Mouse (Mus musculus) neural tube, embryonic 14.5 days (tissue): ENCODE results near the gene Cubn. TPM values are rescaled to one million over a fixed set of nuclear protein-coding genes. Genes with fewer than 3 reads are reported as not detected.

Experiments
- ATAC-seq: fragments of 200-750 bp; cut with Nextera tagmentation; 2 replicates; pipeline ENCODE4 v1.8.0; 2017; ENCODE audit warnings: low read depth, mild to moderate bottlenecking, moderate TSS enrichment, moderate library complexity
- H3K27ac ChIP-seq: fragments of 300-500 bp; sonication (generic); 2 replicates; pipeline ENCODE4 v1.5.1; 2014; ENCODE audit warnings: low read depth, mild to moderate bottlenecking, control low read depth, low read length, moderate library complexity, mixed read lengths
- H3K27me3 ChIP-seq: fragments of 300-500 bp; sonication (generic); 2 replicates; pipeline ENCODE4 v1.6.1; 2014; ENCODE audit warnings: low read length; ENCODE audit not compliant: control insufficient read depth, insufficient read depth
- H3K36me3 ChIP-seq: fragments of 300-500 bp; sonication (generic); 2 replicates; pipeline ENCODE4 v1.6.1; 2014; ENCODE audit warnings: low read length, mixed read lengths; ENCODE audit not compliant: control insufficient read depth, insufficient read depth
- H3K4me1 ChIP-seq: fragments of 300-500 bp; sonication (generic); 2 replicates; pipeline ENCODE4 v1.6.1; 2014; ENCODE audit warnings: low read length; ENCODE audit not compliant: control insufficient read depth, insufficient read depth
- H3K4me2 ChIP-seq: fragments of 300-500 bp; sonication (generic); 2 replicates; pipeline ENCODE4 v1.6.1; 2014; ENCODE audit warnings: mild to moderate bottlenecking, low read depth, low read length, control low read depth
- H3K4me3 ChIP-seq: fragments of 300-500 bp; sonication (generic); 2 replicates; pipeline ENCODE4 v1.5.1; 2014; ENCODE audit warnings: low read depth, low read length, control low read depth, mixed read lengths
- H3K9ac ChIP-seq: fragments of 300-500 bp; sonication (generic); replicated peaks from 2 replicates; pipeline ENCODE4 v1.6.1; 2014; ENCODE audit warnings: low read depth, mild to moderate bottlenecking, control low read depth, low read length, mixed read lengths
- H3K9me3 ChIP-seq: fragments of 300-500 bp; sonication (generic); 2 replicates; pipeline ENCODE4 v1.6.1; 2016; ENCODE audit warnings: low read length; ENCODE audit not compliant: control insufficient read depth
- WGBS: fragments of 180-500 bp; shearing (Covaris S2); extraction: QIAGEN DNeasy Blood & Tissue Kit; methylation state at CpG from one replicate; pipeline ENCODE4 v1.1.7; 2014; 5-methylcytosine and 5-hydroxymethylcytosine counted together
- polyA plus RNA-seq: library from polyadenylated mRNA; unstranded; fragments of >200 nt; fragmentation: Nextera tagmentation; extraction: Ambion mirVana; gene quantifications from 2 replicates; pipeline ENCODE4 v1.2.1, GENCODE M21; 2014

Cubn gene
- polyA plus RNA-seq, 1 experiment from 2014 or later = 0.63 TPM

DNA sequence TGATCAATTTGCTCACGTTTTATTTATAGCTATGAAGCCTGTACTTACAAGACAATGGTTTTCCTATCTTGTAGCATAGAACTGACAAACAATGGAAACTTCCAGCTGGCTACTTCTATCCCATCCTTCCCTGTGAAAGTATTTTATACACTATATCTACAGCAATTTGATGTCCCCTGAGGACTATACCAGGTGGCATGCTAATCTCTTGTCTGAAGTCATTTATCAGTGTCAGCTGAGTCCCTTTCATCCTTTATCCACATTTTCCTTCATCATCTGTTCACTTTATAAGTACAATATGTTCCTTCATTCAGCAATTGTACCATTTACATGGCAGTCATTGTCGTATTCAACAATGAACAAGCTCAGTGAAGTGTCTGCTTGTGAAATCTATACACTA lies 35.5 kb upstream of the Cubn start:
- ATAC-seq = 0 out of 2 replicates have a peak, but pooled peaks have one; percentile 44
- Histone ChIP-seq H3K9ac (no peak overlapping the region), H3K9me3 (no peaks in the 10 kb centered on the region), H3K4me1 (no peaks in the 10 kb centered on the region), H3K27ac (no peak overlapping the region), H3K36me3 (no peaks in the 10 kb centered on the region), H3K4me3 (no peak overlapping the region), H3K27me3 (no peaks in the 10 kb centered on the region), H3K4me2 (no peak overlapping the region)
- WGBS = 30% methylated on average over 2 of the region's 2 CpGs

DNA sequence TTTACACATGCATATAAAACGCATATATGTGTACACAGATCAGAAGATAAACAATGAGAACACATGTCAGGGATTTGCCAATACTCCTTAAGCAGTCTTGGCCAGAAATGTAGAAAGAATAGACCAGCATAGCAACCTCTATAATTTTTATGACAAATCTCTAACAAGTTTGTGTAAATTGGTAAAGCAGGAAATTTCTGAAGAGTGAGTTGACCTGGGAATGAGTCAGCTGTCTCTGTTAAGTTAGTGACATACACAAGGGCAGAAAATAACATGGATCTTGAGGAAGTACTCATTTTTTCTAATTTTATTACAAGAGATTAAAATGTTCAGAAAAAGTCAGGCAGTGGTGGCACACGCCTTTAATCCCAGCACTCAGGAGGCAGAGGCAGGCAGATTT lies 34.6 kb upstream of the Cubn start:
- no peak overlapping the region for H3K27ac ChIP-seq
- no peak overlapping the region for H3K9ac ChIP-seq
- no peak overlapping the region for H3K4me3 ChIP-seq
- no peaks in the 10 kb centered on the region for H3K36me3 ChIP-seq
- 97% methylated on average over 2 of the region's 2 CpGs for WGBS
- no peak overlapping the region for H3K4me2 ChIP-seq
- H3K27me3 ChIP-seq = no peaks in the 10 kb centered on the region
- H3K4me1 ChIP-seq = no peaks in the 10 kb centered on the region
- H3K9me3 ChIP-seq = no peaks in the 10 kb centered on the region
- ATAC-seq = no peak

GRCm38 (mm10) chr2:13523540-13524456 lies 32.2 kb upstream of the Cubn start:
- Histone ChIP-seq H3K9me3 (no peaks in the 10 kb centered on the region), H3K4me3 (no peak overlapping the region), H3K27ac (no peak overlapping the region), H3K9ac (no peak overlapping the region), H3K36me3 (no peaks in the 10 kb centered on the region), H3K4me1 (no peaks in the 10 kb centered on the region), H3K4me2 (no peak overlapping the region), H3K27me3 (no peaks in the 10 kb centered on the region)
- 72% methylated on average over 8 of the region's 8 CpGs for WGBS
- peak; percentile 73; the same call in 1 of the 2 replicates for ATAC-seq

GRCm38 (mm10) chr2:13522106-13522505 lies 30.5 kb upstream of the Cubn start:
- H3K27me3 ChIP-seq = no peaks in the 10 kb centered on the region
- H3K4me1 ChIP-seq = no peaks in the 10 kb centered on the region
- H3K4me3 ChIP-seq = no peak overlapping the region
- no peak overlapping the region for H3K27ac ChIP-seq
- no peaks in the 10 kb centered on the region for H3K9me3 ChIP-seq
- no peak for ATAC-seq
- no peak overlapping the region for H3K9ac ChIP-seq
- WGBS = 28% methylated on average over 8 of the region's 8 CpGs
- no peaks in the 10 kb centered on the region for H3K36me3 ChIP-seq
- H3K4me2 ChIP-seq = no peak overlapping the region

DNA sequence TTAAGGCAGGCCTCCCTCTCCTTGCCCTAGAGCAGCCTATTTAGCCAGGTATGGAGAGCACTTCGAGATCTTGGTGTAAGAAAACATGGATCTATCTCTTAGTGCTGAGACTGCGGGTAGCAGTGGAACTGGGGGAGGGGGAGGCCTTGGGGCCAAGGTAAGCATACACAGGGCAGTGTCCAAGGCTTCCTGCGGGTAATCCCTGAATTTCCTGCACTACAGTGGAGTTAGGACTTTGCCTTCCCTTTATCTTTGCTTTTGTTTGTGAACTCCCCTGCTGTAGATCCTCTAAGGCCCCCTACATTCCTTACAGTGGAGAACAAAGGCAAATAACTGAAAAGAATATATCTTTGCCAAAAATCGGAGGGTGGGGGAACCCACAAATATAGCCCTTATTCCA lies 23.3 kb upstream of the Cubn start:
- no peak for ATAC-seq
- no peak overlapping the region for H3K27ac ChIP-seq
- H3K36me3 ChIP-seq = no peaks in the 10 kb centered on the region
- H3K4me3 ChIP-seq = no peak overlapping the region
- H3K27me3 ChIP-seq = no peaks in the 10 kb centered on the region
- H3K9me3 ChIP-seq = no peaks in the 10 kb centered on the region
- no peak overlapping the region for H3K4me2 ChIP-seq
- WGBS = 62% methylated on average over 4 of the region's 4 CpGs
- no peaks in the 10 kb centered on the region for H3K4me1 ChIP-seq
- H3K9ac ChIP-seq = no peak overlapping the region

- no peaks in the 10 kb centered on the region for H3K27me3 ChIP-seq
- ATAC-seq = no peak
- H3K9me3 ChIP-seq = no peaks in the 10 kb centered on the region
- no peak overlapping the region for H3K4me2 ChIP-seq
- H3K9ac ChIP-seq = no peak overlapping the region
- WGBS = 91% methylated on average over 2 of the region's 2 CpGs
- no peak overlapping the region for H3K27ac ChIP-seq
- no peaks in the 10 kb centered on the region for H3K4me1 ChIP-seq
- H3K4me3 ChIP-seq = no peak overlapping the region
- no peaks in the 10 kb centered on the region for H3K36me3 ChIP-seq
These were observed 11.1 kb upstream of the Cubn start for GRCm38 (mm10) chr2:13502717-13503116.

DNA sequence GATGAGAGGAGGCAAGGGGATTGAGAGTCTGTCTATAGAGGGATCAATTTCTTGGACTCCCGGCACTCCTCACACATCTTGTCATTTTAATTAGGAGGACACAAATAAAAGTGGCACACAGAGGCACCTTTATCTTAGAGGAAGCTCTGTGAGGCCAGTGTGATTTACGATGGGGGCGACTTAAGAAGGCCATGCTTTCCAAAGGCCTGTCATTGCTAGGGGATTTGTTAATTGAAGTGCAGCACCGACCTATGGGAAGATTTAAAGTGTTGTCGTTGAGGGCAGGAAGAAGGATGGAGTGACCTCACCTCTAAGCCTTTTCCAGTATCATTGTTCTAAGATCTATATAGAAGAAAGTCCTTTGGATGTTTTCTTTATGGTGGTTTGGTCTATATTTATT lies 9.9 kb upstream of the Cubn start:
- Histone ChIP-seq H3K4me2 (no peak overlapping the region), H3K27me3 (no peaks in the 10 kb centered on the region), H3K9me3 (no peaks in the 10 kb centered on the region), H3K27ac (no peak overlapping the region), H3K9ac (no peak overlapping the region), H3K4me3 (no peak overlapping the region), H3K36me3 (no peaks in the 10 kb centered on the region), H3K4me1 (no peaks in the 10 kb centered on the region)
- WGBS = 11% methylated on average over 5 of the region's 5 CpGs
- ATAC-seq = peak; percentile 58

GRCm38 (mm10) chr2:13500298-13500999 lies 8.8 kb upstream of the Cubn start:
- no peaks in the 10 kb centered on the region for H3K27me3 ChIP-seq
- WGBS = 26% methylated on average over 5 of the region's 5 CpGs

DNA sequence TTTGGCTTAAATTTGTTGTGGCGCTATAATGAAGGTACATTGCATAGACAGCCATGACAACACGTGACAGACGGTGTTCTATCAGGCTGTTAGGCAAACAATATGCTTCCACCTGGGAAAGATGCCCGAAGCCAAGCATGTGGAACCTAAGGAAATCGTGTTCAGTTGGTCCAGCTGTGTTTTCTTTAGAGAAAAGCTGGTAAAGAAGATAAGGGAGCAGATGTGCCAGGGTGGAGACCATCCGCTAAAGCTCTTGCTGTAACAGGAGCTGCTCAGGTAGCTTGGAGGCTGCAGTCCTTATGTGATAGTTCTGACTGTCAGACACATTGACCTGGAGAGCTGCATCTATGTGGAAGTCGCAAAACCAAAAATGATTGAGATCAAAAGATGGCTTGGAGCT lies 7.6 kb upstream of the Cubn start:
- Histone ChIP-seq H3K27ac (no peak overlapping the region), H3K4me2 (no peak overlapping the region)

More at GRCm38 (mm10) chr2:13500298-13500999, 8.8 kb upstream of the Cubn start:
- no peak overlapping the region for H3K27ac ChIP-seq
- H3K36me3 ChIP-seq = no peaks in the 10 kb centered on the region
- no peak overlapping the region for H3K4me2 ChIP-seq
- H3K4me3 ChIP-seq = no peak overlapping the region
- peak; percentile 65; the same call in 1 of the 2 replicates for ATAC-seq
- H3K4me1 ChIP-seq = no peaks in the 10 kb centered on the region
- no peaks in the 10 kb centered on the region for H3K9me3 ChIP-seq
- no peak overlapping the region for H3K9ac ChIP-seq

More for the DNA sequence above, 7.6 kb upstream of the Cubn start:
- Histone ChIP-seq H3K9ac (no peak overlapping the region), H3K27me3 (no peaks in the 10 kb centered on the region), H3K36me3 (no peaks in the 10 kb centered on the region), H3K9me3 (no peaks in the 10 kb centered on the region), H3K4me3 (no peak overlapping the region), H3K4me1 (no peaks in the 10 kb centered on the region)
- 86% methylated on average over 7 of the region's 7 CpGs for WGBS
- no peak for ATAC-seq
